Mouse (Mus musculus) lung, postnatal 0 days (tissue): ENCODE results near the gene Acer2.
A peak's percentile ranks its signal among the peaks of the same experiment; 100 is the strongest.

ENCODE experiments used
- CTCF ChIP-seq: IDR thresholded peaks from 2 replicates; pipeline ENCODE4 v1.5.1; 2016; ENCODE audit warnings: antibody characterized with exemption, mild to moderate bottlenecking
- EP300 ChIP-seq: IDR thresholded peaks from 2 replicates; pipeline ENCODE4 v1.6.1; 2016; ENCODE audit warnings: antibody characterized with exemption, mild to moderate bottlenecking, control low read depth

DNA sequence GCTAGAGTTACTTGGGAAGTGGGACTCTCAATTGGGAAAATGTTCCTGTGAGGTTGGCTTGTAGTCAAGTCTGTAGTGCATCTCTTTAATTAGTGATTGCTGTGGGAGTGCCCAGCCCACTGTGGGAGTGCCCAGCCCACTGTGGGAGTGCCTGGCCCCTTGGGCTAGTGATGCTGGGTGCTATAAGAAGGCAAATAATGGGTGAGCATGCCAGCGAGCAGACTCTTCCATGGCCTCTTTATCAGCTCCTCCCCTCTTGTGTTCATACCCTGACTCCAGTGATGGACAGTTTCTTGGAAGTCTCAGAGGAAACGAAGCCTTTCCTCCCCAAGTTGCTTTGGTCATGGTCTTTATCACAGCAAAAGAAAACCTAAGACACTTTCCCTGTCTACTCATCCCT lies 8.2 kb downstream of the Acer2 start:
- no peak for TF ChIP-seq CTCF
- peak; percentile 54; the same call in 1 of the 2 replicates for TF ChIP-seq EP300
